In the genomic region with DNA sequence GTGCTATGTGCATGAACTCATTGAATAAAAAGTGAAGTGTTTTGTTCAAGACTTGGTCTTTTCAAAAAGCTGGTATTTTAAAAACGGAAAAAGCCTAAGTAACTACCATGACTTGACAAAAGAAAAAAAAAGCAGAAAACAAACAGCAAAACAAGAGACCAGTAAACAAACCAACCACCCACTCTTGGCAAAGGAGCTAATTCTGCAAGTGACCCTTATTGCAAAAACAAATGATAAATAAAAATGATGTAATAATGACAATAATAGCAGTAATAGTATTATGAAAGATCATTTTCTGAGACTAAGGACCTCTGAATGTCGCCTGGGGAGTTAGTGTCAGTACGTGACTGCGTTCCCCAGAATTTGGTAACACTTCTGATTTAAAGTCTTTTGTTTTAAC, we compare ENCODE assay signal across 8 mouse cellular contexts. TPM values are rescaled to one million over a fixed set of nuclear protein-coding genes. Genes with fewer than 3 reads are reported as not detected.
A peak's percentile ranks its signal among the peaks of the same experiment; 100 is the strongest.
DNase-seq lines count a peak whose midpoint lies in the region; ATAC-seq and TF ChIP-seq lines count a peak whose summit lies in the region.

No protein-coding gene starts in this region.

- H3K79me2 ChIP-seq in heart, adult 2 months (replicated peaks; ENCODE audit: control insufficient read depth, insufficient read depth, low read length): peaks cover 6% of the 10 kb centered on the region; the same call in 1 of the 2 replicates

- intact Hi-C loops in heart, adult 2 months (cut with DNase I): no loop called here
- intact Hi-C loops in gastrocnemius, postnatal 36 days (cut with DNase I): no loop called here

- no peaks in the 10 kb centered on the region for H3K27me3 ChIP-seq in heart, adult 2 months (ENCODE audit: control insufficient read depth, insufficient read depth, low read length)
- H3K27me3 ChIP-seq in liver, embryonic 16.5 days (ENCODE audit: control insufficient read depth, insufficient read depth, low read depth, low read length): no peaks in the 10 kb centered on the region

- TF ChIP-seq POLR2A in heart, adult 2 months (IDR thresholded peaks at IDR 0.05; ENCODE audit: insufficient read depth, low read depth, low read length): no peak

- ATAC-seq in granulocyte monocyte progenitor cell, adult 5-6 weeks (replicated peaks; ENCODE audit: poor library complexity, severe bottlenecking): peak; percentile 12; the same call in 1 of the 2 replicates
- no peak for ATAC-seq in liver, embryonic 16.5 days (ENCODE audit: low read depth)

- H3K27ac ChIP-seq in heart, adult 2 months: peak overlapping the region; percentile 91
- no peak overlapping the region for H3K27ac ChIP-seq in ES-E14 (ENCODE audit: insufficient read depth, low read depth, low read length, poor library complexity, severe bottlenecking)
- H3K27ac ChIP-seq in liver, embryonic 16.5 days (ENCODE audit: low read length): peak overlapping the region; percentile 96

- TF ChIP-seq CTCF in heart, adult 2 months (IDR thresholded peaks at IDR 0.05): no peak

- peak overlapping the region; percentile 55 for H3K9ac ChIP-seq in heart, adult 2 months (ENCODE audit: low read depth, low read length)
- no peak overlapping the region; the same call in 1 of the 2 replicates for H3K9ac ChIP-seq in ES-E14 (ENCODE audit: insufficient read depth, low read depth, low read length, poor library complexity, severe bottlenecking)
- H3K9ac ChIP-seq in liver, embryonic 16.5 days (ENCODE audit: low read depth, low read length): peak overlapping the region; percentile 73

- peaks cover 10% of the 10 kb centered on the region for H3K36me3 ChIP-seq in heart, adult 2 months (ENCODE audit: control insufficient read depth, insufficient read depth, low read length)
- peaks cover 4% of the 10 kb centered on the region for H3K36me3 ChIP-seq in ES-E14 (ENCODE audit: control insufficient read depth, insufficient read depth, low read length, poor library complexity, severe bottlenecking)
- H3K36me3 ChIP-seq in liver, embryonic 16.5 days (ENCODE audit: control insufficient read depth, insufficient read depth): no peaks in the 10 kb centered on the region; the same call in none of the 2 replicates

- 12% methylated on average over 4 of the region's 4 CpGs for WGBS in heart, adult 2 months
- WGBS in liver, embryonic 16.5 days (ENCODE audit: insufficient replicate concordance): 12% methylated on average over 4 of the region's 4 CpGs

- no peak for DNase-seq in heart, adult 2 months
- DNase-seq in heart, adult 8-10 months (ENCODE audit: low spot score): no peak
- no peak for DNase-seq in ES-E14 (ENCODE audit: low read depth, low spot score)
- no peak for DNase-seq in urinary bladder, postnatal 25 days (ENCODE audit: low spot score)
- DNase-seq in gastrocnemius, postnatal 36 days: no peak
- no peak for DNase-seq in adrenal gland, postnatal 4 days (ENCODE audit: low spot score in 2 of 2)

- in situ Hi-C loops in ES-E14 (cut with MboI; ENCODE audit: low sequenced_read_pairs in 2 of 2, unreplicated experiment in 2 of 2): loop anchor here in 1 of 2 experiments (25.0 kb wide), 1 partner anchor 480 kb away; no protein-coding TSS in a partner anchor

- H3K4me3 ChIP-seq in heart, adult 2 months: peak overlapping the region; percentile 91
- peak overlapping the region; percentile 38 to 66; a peak in 3 of 4 replicates for H3K4me3 ChIP-seq in ES-E14 (ENCODE audit: insufficient read depth in 1 of 2, low read depth in 1 of 2, low read length in 2 of 2, poor library complexity in 1 of 2, severe bottlenecking in 1 of 2)
- peak overlapping the region; percentile 100 for H3K4me3 ChIP-seq in liver, embryonic 16.5 days (ENCODE audit: low read depth, low read length)

- H3K4me1 ChIP-seq in heart, adult 2 months (ENCODE audit: control insufficient read depth, insufficient read depth, low read length): peaks cover 3% of the 10 kb centered on the region
- H3K4me1 ChIP-seq in ES-E14 (ENCODE audit: control insufficient read depth in 2 of 2, insufficient read depth in 2 of 2, low read length in 2 of 2, poor library complexity in 1 of 2): peaks cover 0 to 5% of the 10 kb centered on the region in 2 experiments; a peak in 1 of 4 replicates
- H3K4me1 ChIP-seq in liver, embryonic 16.5 days (ENCODE audit: control insufficient read depth, low read depth, low read length): no peaks in the 10 kb centered on the region

- TF ChIP-seq EP300 in heart, adult 2 months (IDR thresholded peaks at IDR 0.05; ENCODE audit: insufficient read depth, low read depth, low read length): no peak

- no peaks in the 10 kb centered on the region for H3K9me3 ChIP-seq in ES-E14 (ENCODE audit: control insufficient read depth, insufficient read depth, low read depth, low read length)
- H3K9me3 ChIP-seq in liver, embryonic 16.5 days (replicated peaks; ENCODE audit: control insufficient read depth, low read length): no peaks in the 10 kb centered on the region

- H3K4me2 ChIP-seq in liver, embryonic 16.5 days (ENCODE audit: low read depth, low read length): peak overlapping the region; percentile 76

TF ChIP-seq in ES-E14, 5 proteins besides CTCF, POLR2A, EP300 and RAD21:
- TF ChIP-seq CHD2 (IDR thresholded peaks at IDR 0.05; ENCODE audit: low read depth, low read length): no peak
- no peak for TF ChIP-seq MAFK (IDR thresholded peaks at IDR 0.05; ENCODE audit: insufficient read depth, low read depth, low read length)
- TF ChIP-seq ZNF384 (IDR thresholded peaks at IDR 0.05; ENCODE audit: low read depth, low read length): no peak
- TF ChIP-seq ZC3H11A (IDR thresholded peaks at IDR 0.05; ENCODE audit: borderline replicate concordance, low read depth, low read length): no peak
- no peak for TF ChIP-seq HCFC1 (IDR thresholded peaks at IDR 0.05; ENCODE audit: borderline replicate concordance, insufficient read depth, low read length)

RNA-seq across cellular contexts. Expression of gene Crebzf, which starts 0.5 kb away (rescaled TPM):
- total RNA-seq in heart, adult 2 months (2021): 10 to 100 TPM; 18.0 to 20.4 TPM
- 12.3 and 17.5 TPM in 2 replicates for polyA plus RNA-seq in heart, adult 2 months (2012; rRNA removed)
- 10 to 100 TPM; 18.0 to 21.5 (median 20.0) TPM for total RNA-seq in heart, adult 8-10 months (2022)
- total RNA-seq in ES-E14 (2012; rRNA removed): 56.6 and 101 TPM in 2 replicates
- 81.3 and 110 TPM in 2 replicates for total RNA-seq in granulocyte monocyte progenitor cell, adult 5-6 weeks (2014; fragmentation: Nextera tagmentation)
- 35.8 and 65.8 TPM in 2 replicates for total RNA-seq in granulocyte monocyte progenitor cell, adult 5-6 weeks (2017)
- 5.0 and 5.6 TPM in 2 replicates for polyA plus RNA-seq in liver, embryonic 16.5 days (2015; fragmentation: Nextera tagmentation; extraction: Ambion mirVana)
- total RNA-seq in gastrocnemius, postnatal 36 days (2021): 10 to 100 TPM; 13.9 to 14.4 TPM
- 10 to 100 TPM; 82.8 to 90.3 TPM for total RNA-seq in adrenal gland, postnatal 4 days (2021)

RNA-seq across cellular contexts. Expression of gene Tmem126a, which starts 15.0 kb away (rescaled TPM):
- total RNA-seq in heart, adult 2 months (2021): 100 to 1,000 TPM; 111 to 140 TPM
- polyA plus RNA-seq in heart, adult 2 months (2012; rRNA removed): 72.6 and 110 TPM in 2 replicates
- 100 to 1,000 TPM; 121 to 143 (median 131) TPM for total RNA-seq in heart, adult 8-10 months (2022)
- 63.3 and 73.8 TPM in 2 replicates for total RNA-seq in ES-E14 (2012; rRNA removed)
- 69.3 and 70.3 TPM in 2 replicates for total RNA-seq in granulocyte monocyte progenitor cell, adult 5-6 weeks (2014; fragmentation: Nextera tagmentation)
- 30.2 and 36.4 TPM in 2 replicates for total RNA-seq in granulocyte monocyte progenitor cell, adult 5-6 weeks (2017)
- 39.7 and 44.2 TPM in 2 replicates for polyA plus RNA-seq in liver, embryonic 16.5 days (2015; fragmentation: Nextera tagmentation; extraction: Ambion mirVana)
- total RNA-seq in gastrocnemius, postnatal 36 days (2021): 100 to 1,000 TPM in 1 of 2 experiments, 10 to 100 TPM in 1; 88.9 to 106 TPM
- total RNA-seq in adrenal gland, postnatal 4 days (2021): 10 to 100 TPM; 47.8 to 55.6 TPM

RNA-seq across cellular contexts. Expression of gene Ccdc89, which starts 15.7 kb away (rescaled TPM):
- total RNA-seq in heart, adult 2 months (2021): under 1 TPM in 1 of 2 experiments, not detected in 1; 0.16 TPM
- polyA plus RNA-seq in heart, adult 2 months (2012; rRNA removed): 0.15 and 0.18 TPM in 2 replicates
- under 1 TPM; 0.11 to 0.35 (median 0.23) TPM for total RNA-seq in heart, adult 8-10 months (2022)
- 1.0 and 1.7 TPM in 2 replicates for total RNA-seq in ES-E14 (2012; rRNA removed)
- total RNA-seq in granulocyte monocyte progenitor cell, adult 5-6 weeks (2014; fragmentation: Nextera tagmentation): not detected in 2 replicates
- 0.60 TPM in 1 of 2 replicates, not detected in the other for total RNA-seq in granulocyte monocyte progenitor cell, adult 5-6 weeks (2017)
- 0.12 and 0.18 TPM in 2 replicates for polyA plus RNA-seq in liver, embryonic 16.5 days (2015; fragmentation: Nextera tagmentation; extraction: Ambion mirVana)
- total RNA-seq in gastrocnemius, postnatal 36 days (2021): not detected
- 1 to 10 TPM; 1.0 to 1.1 TPM for total RNA-seq in adrenal gland, postnatal 4 days (2021)

RNA-seq across cellular contexts. Expression of gene Tmem126b, which starts 33.7 kb away (rescaled TPM):
- 10 to 100 TPM; 24.8 to 25.4 TPM for total RNA-seq in heart, adult 2 months (2021)
- polyA plus RNA-seq in heart, adult 2 months (2012; rRNA removed): 10.7 and 18.2 TPM in 2 replicates
- total RNA-seq in heart, adult 8-10 months (2022): 10 to 100 TPM; 27.2 to 27.8 (median 27.7) TPM
- 12.8 and 15.3 TPM in 2 replicates for total RNA-seq in ES-E14 (2012; rRNA removed)
- total RNA-seq in granulocyte monocyte progenitor cell, adult 5-6 weeks (2014; fragmentation: Nextera tagmentation): 6.1 and 12.1 TPM in 2 replicates
- total RNA-seq in granulocyte monocyte progenitor cell, adult 5-6 weeks (2017): 11.6 and 12.7 TPM in 2 replicates
- polyA plus RNA-seq in liver, embryonic 16.5 days (2015; fragmentation: Nextera tagmentation; extraction: Ambion mirVana): 11.2 and 12.1 TPM in 2 replicates
- total RNA-seq in gastrocnemius, postnatal 36 days (2021): 10 to 100 TPM; 16.0 to 17.9 TPM
- total RNA-seq in adrenal gland, postnatal 4 days (2021): 10 to 100 TPM; 19.0 to 19.3 TPM

RNA-seq across cellular contexts. Expression of gene Dlg2, which starts 34.4 kb away (rescaled TPM):
- total RNA-seq in heart, adult 2 months (2021): 1 to 10 TPM; 1.7 to 1.9 TPM
- polyA plus RNA-seq in heart, adult 2 months (2012; rRNA removed): 0.72 and 1.1 TPM in 2 replicates
- total RNA-seq in heart, adult 8-10 months (2022): 1 to 10 TPM; 2.0 to 2.8 (median 2.3) TPM
- 0.13 and 0.21 TPM in 2 replicates for total RNA-seq in ES-E14 (2012; rRNA removed)
- total RNA-seq in granulocyte monocyte progenitor cell, adult 5-6 weeks (2014; fragmentation: Nextera tagmentation): 0.97 TPM in 1 of 2 replicates, not detected in the other
- 1.1 and 1.6 TPM in 2 replicates for total RNA-seq in granulocyte monocyte progenitor cell, adult 5-6 weeks (2017)
- polyA plus RNA-seq in liver, embryonic 16.5 days (2015; fragmentation: Nextera tagmentation; extraction: Ambion mirVana): 0.35 and 0.51 TPM in 2 replicates
- total RNA-seq in gastrocnemius, postnatal 36 days (2021): under 1 TPM; 0.36 to 0.72 TPM
- total RNA-seq in adrenal gland, postnatal 4 days (2021): 10 to 100 TPM; 82.3 to 86.9 TPM
